Mouse (Mus musculus) heart, embryonic 14.5 days (tissue): ENCODE results near the gene Cdc42bpg. TPM values are rescaled to one million over a fixed set of nuclear protein-coding genes. Genes with fewer than 3 reads are reported as not detected.
"Not testable (repeated sequence)": the region's sequence is repeated elsewhere in the genome, so short reads cannot be mapped to it uniquely, and the experiment has no call there.

ENCODE experiments used
- ATAC-seq: fragments of 200-750 bp; cut with Nextera tagmentation; 2 replicates; pipeline ENCODE4 v1.8.0; 2017; ENCODE audit warnings: low read depth, moderate TSS enrichment; ENCODE audit not compliant: insufficient number of reproducible peaks, insufficient read depth, low FRiP score
- H3K27ac ChIP-seq, 2 experiments: fragments of 200-500 bp in 1 of 2; fragments of 300-500 bp in 1 of 2; sonication (generic) in 1 of 2; replicated peaks in 1 of 2; 2 replicates each; pipeline ENCODE4 v1.5.1; 2012 to 2014; ENCODE audit warnings: low read depth in 2 of 2, low read length in 2 of 2, control low read depth in 1 of 2, mild to moderate bottlenecking in 1 of 2, mixed read lengths in 1 of 2; ENCODE audit not compliant: control insufficient read depth in 1 of 2, insufficient read depth in 1 of 2
- H3K27me3 ChIP-seq: fragments of 300-500 bp; sonication (generic); 2 replicates; pipeline ENCODE4 v1.6.1; 2014; ENCODE audit warnings: mild to moderate bottlenecking, low read length, control low read depth; ENCODE audit not compliant: control insufficient read depth, insufficient read depth
- H3K36me3 ChIP-seq: fragments of 300-500 bp; sonication (generic); 2 replicates; pipeline ENCODE4 v1.6.1; 2014; ENCODE audit warnings: mild to moderate bottlenecking, control low read depth, low read length, mixed read lengths; ENCODE audit not compliant: control insufficient read depth, insufficient read depth
- H3K4me1 ChIP-seq, 2 experiments: fragments of 200-500 bp in 1 of 2; fragments of 300-500 bp in 1 of 2; sonication (generic) in 1 of 2; 2 replicates each; pipeline ENCODE4 v1.6.1; 2012 to 2014; ENCODE audit warnings: low read length in 2 of 2, control low read depth in 1 of 2, mixed read lengths in 1 of 2; ENCODE audit not compliant: control insufficient read depth in 2 of 2, insufficient read depth in 2 of 2
- H3K4me2 ChIP-seq: fragments of 300-500 bp; sonication (generic); 2 replicates; pipeline ENCODE4 v1.6.1; 2014; ENCODE audit warnings: mild to moderate bottlenecking, low read length
- H3K4me3 ChIP-seq, 2 experiments: fragments of 200-500 bp in 1 of 2; fragments of 300-500 bp in 1 of 2; sonication (generic) in 1 of 2; 2 replicates each; pipeline ENCODE4 v1.5.1; 2012 to 2014; ENCODE audit warnings: low read length in 2 of 2, mild to moderate bottlenecking in 2 of 2, control low read depth in 1 of 2, low read depth in 1 of 2, moderate library complexity in 1 of 2; ENCODE audit not compliant: control insufficient read depth in 1 of 2, insufficient read depth in 1 of 2
- H3K9ac ChIP-seq: fragments of 300-500 bp; sonication (generic); 2 replicates; pipeline ENCODE4 v1.6.1; 2014; ENCODE audit warnings: mild to moderate bottlenecking, low read length
- H3K9me3 ChIP-seq: fragments of 300-500 bp; sonication (generic); 2 replicates; pipeline ENCODE4 v1.6.1; 2016; ENCODE audit warnings: low read length, control low read depth; ENCODE audit not compliant: control insufficient read depth
- WGBS: fragments of 180-500 bp; shearing (Covaris S2); extraction: QIAGEN DNeasy Blood & Tissue Kit; methylation state at CpG from one replicate; pipeline ENCODE4 v1.1.7; 2014; 5-methylcytosine and 5-hydroxymethylcytosine counted together
- polyA plus RNA-seq: library from polyadenylated mRNA; unstranded; fragments of >200 nt; fragmentation: Nextera tagmentation; extraction: Ambion mirVana; gene quantifications from 2 replicates; pipeline ENCODE4 v1.2.1, GENCODE M21; 2014

Cdc42bpg gene
- polyA plus RNA-seq, 1 experiment from 2014 or later = 0.78 TPM

DNA sequence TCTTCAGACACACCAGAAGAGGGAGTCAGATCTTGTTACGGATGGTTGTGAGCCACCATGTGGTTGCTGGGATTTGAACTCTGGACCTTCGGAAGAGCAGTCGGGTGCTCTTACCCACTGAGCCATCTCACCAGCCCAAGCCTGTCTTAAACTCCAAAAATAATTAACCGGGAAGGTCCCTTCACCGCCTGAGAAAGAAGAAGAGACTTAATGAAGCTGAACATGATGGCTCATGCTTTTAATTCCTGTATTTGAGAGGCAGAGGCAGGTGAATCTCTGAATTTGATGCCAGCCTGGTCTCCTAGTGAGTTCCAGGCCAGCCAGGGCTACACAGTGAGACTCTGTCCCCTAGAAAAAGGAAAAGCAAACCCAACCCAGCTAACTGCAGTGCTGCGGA lies 15.5 kb upstream of the Cdc42bpg start:
- Histone ChIP-seq H3K27ac (peak overlapping the region in 1 of 2 experiments; percentile 64; a peak in 2 of 4 replicates), H3K36me3 (peaks cover 47% of the 10 kb centered on the region), H3K4me2 (peak overlapping the region; percentile 11; the same call in 1 of the 2 replicates), H3K4me1 (peaks cover 26 to 32% of the 10 kb centered on the region in 2 experiments)
- H3K9ac ChIP-seq, H3K27me3 ChIP-seq, H3K4me3 ChIP-seq, H3K9me3 ChIP-seq, ATAC-seq: not testable (repeated sequence)
- WGBS = 90% methylated on average over 5 of the region's 6 CpGs

DNA sequence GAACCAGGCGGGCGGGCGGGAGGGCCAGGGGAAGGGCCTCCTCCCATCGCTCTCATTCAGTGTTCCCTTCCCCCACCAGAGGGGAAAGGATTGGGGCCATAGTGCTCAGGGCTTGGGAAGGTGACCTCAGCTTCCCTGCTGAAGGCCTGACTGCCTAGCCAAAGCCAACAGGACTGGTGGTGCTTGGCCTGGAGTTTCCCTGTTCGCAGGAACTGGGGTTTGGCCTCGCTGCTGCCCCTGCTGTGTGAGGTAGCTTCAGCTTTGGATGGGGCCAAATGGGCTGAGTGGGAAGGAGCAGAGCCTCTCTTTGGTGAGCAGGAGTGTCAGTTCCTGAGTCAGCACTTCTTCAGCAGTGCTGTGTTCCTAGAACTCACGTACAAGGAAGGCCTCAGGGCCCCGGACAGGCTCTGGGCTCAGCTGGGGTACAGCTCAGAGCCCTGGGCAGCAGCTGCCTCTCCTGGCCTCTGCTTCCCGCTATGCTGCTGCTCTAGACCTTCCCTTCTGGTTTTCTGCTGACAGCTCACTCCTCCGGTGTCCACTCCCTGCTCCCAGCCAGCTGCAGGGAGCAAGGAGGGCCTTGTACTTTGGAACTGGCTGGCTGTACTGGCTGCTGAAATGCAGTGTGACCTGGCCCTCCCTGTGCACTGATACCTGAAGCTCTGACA lies 15.0 kb upstream of the Cdc42bpg start:
- Histone ChIP-seq H3K4me2 (peak overlapping the region; percentile 11; the same call in 1 of the 2 replicates), H3K4me1 (peaks cover 20 to 26% of the 10 kb centered on the region in 2 experiments), H3K9ac (no peak overlapping the region), H3K9me3 (no peaks in the 10 kb centered on the region), H3K36me3 (peaks cover 52% of the 10 kb centered on the region), H3K27me3 (no peaks in the 10 kb centered on the region), H3K4me3 (no peak overlapping the region), H3K27ac (peak overlapping the region; percentile 50 to 64)
- ATAC-seq = no peak; the same call in 1 of the 2 replicates
- 54% methylated on average over 10 of the region's 10 CpGs for WGBS

DNA sequence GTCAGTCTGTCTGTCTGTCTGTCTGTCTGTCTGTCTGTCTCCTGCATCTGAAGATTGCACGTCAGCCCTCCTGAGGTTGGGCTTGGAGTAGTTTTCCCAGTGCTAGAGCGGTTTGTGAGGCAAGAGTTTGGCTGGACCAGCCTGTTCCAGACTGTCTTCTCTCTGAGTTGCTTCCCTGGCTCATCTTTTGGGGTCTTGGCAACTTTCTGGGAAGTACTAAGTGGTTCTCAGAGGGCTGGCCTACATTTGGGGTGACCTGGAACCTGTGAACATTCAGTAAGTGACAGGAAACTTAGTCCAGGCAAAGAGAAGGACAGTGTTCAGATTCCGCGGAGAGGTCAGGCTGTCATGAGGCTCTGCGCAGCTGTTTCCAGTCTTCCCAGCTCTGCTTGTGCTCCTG lies 14.0 kb upstream of the Cdc42bpg start:
- no peak overlapping the region for H3K4me3 ChIP-seq
- H3K9me3 ChIP-seq = no peaks in the 10 kb centered on the region
- no peak overlapping the region for H3K4me2 ChIP-seq
- WGBS = 85% methylated on average over 5 of the region's 5 CpGs
- H3K36me3 ChIP-seq = peaks cover 54% of the 10 kb centered on the region
- no peaks in the 10 kb centered on the region for H3K27me3 ChIP-seq
- peaks cover 12 to 17% of the 10 kb centered on the region in 2 experiments; a peak in 3 of 4 replicates for H3K4me1 ChIP-seq
- H3K27ac ChIP-seq = no peak overlapping the region
- no peak overlapping the region for H3K9ac ChIP-seq
- ATAC-seq = no peak

DNA sequence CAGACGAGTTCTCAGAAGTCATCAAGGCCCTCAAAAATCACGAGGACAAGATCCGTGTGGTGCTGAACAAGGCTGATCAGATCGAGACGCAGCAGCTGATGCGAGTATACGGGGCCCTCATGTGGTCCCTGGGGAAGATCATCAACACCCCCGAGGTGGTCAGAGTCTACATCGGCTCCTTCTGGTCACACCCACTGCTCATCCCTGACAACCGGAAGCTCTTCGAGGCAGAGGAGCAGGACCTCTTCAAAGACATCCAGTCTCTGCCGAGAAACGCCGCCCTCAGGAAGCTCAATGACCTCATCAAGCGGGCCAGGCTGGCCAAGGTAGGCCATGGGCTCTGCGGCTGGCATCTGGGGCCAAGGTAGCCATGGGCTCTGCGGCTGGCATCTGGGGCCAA lies 12.0 kb upstream of the Cdc42bpg start:
- 87% methylated on average over 17 of the region's 17 CpGs for WGBS
- peaks cover 74% of the 10 kb centered on the region for H3K36me3 ChIP-seq

DNA sequence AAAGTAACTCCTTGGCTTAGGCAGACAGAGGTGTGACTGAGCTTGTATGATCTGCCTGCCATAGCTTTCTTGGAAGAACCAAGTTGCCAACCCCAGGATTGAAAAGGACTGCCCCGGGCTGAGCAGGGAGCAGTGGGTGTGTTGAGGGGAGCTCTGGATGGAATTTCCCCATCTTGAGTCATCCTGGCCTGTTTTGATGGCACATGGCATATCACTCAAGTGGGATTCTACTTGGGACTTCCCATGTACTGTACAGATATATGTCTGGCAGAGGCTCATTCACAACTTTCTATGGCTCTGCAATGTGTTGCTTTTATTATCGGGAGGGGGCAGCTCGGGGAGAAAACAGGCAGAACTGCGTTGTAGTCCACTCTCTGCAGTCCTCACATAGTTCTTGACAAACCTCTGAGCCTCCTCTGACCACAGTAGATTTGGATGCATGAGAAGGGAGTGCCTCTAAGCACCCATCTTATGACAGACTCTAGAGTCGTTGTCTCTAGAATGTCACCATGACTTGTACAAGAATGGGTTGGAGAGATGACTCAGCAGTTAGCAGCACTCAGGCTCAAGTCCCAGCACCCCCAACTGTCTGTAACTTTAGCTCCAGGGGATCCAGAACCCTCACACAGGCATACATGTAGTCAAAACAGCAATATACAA lies 9.6 kb upstream of the Cdc42bpg start:
- Histone ChIP-seq H3K9ac (no peak overlapping the region), H3K9me3 (no peaks in the 10 kb centered on the region), H3K4me2 (no peak overlapping the region), H3K36me3 (peaks cover 73% of the 10 kb centered on the region), H3K4me1 (peaks cover 0 to 5% of the 10 kb centered on the region in 2 experiments; a peak in 3 of 4 replicates), H3K27ac (no peak overlapping the region), H3K27me3 (no peaks in the 10 kb centered on the region), H3K4me3 (no peak overlapping the region)
- no peak for ATAC-seq
- WGBS = 81% methylated on average over 5 of the region's 5 CpGs

More for the DNA sequence above, 12.0 kb upstream of the Cdc42bpg start:
- no peaks in the 10 kb centered on the region for H3K27me3 ChIP-seq
- no peaks in the 10 kb centered on the region for H3K9me3 ChIP-seq
- H3K9ac ChIP-seq = no peak overlapping the region
- H3K4me3 ChIP-seq = no peak overlapping the region
- H3K4me1 ChIP-seq = peaks cover 6 to 10% of the 10 kb centered on the region in 2 experiments
- ATAC-seq = no peak
- no peak overlapping the region for H3K4me2 ChIP-seq
- no peak overlapping the region for H3K27ac ChIP-seq

DNA sequence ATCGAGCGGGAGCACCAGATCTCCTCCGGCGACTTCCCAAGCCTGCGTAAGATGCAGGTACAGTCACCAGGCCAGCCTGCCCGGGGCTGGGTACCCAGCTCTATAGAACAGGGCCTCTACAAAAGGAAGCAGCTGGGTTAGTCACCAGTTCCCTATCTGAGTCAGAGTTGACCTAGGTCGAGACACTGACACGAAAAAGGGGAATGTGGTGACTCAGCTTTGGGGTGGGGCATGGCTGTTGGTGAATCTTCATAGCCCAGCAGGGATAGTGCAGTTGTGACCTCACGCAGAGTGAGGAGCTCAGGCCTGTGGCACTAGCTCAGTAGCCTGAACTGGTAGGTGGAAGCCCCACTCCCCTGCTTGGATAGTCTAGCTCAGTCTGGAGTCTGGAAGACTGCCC lies 8.6 kb upstream of the Cdc42bpg start:
- H3K4me1 ChIP-seq = peaks cover 0 to 5% of the 10 kb centered on the region in 2 experiments; a peak in 2 of 4 replicates
- H3K9me3 ChIP-seq = no peaks in the 10 kb centered on the region
- no peaks in the 10 kb centered on the region for H3K27me3 ChIP-seq
- H3K4me3 ChIP-seq = no peak overlapping the region
- H3K4me2 ChIP-seq = no peak overlapping the region
- ATAC-seq = no peak
- no peak overlapping the region for H3K9ac ChIP-seq
- H3K36me3 ChIP-seq = peaks cover 73% of the 10 kb centered on the region
- no peak overlapping the region for H3K27ac ChIP-seq
- 67% methylated on average over 9 of the region's 9 CpGs for WGBS

DNA sequence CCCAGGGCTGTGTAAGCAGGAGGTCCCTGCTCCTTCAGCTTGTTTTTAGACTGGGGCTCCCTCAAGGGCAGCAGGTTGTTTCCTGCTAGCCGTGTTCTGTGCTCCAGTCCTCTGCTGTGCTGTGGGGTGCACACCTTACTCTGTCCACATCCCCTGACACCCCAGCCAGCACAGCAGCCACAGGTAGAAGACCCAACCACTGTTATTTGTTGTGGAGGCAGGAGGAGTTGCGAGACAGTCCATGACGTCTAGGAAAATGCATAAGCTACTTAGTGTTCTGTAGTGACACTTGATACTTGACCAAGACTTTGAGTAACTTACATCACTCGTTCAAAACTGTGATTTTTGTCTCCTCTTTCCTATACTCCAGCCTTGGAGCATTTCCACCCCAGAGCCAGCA lies 7.3 kb upstream of the Cdc42bpg start:
- Histone ChIP-seq H3K27ac (peak overlapping the region; percentile 22 to 48; a peak in 1 of 4 replicates), H3K27me3 (no peaks in the 10 kb centered on the region), H3K9me3 (no peaks in the 10 kb centered on the region), H3K4me1 (peaks cover 0 to 5% of the 10 kb centered on the region in 2 experiments; a peak in 2 of 4 replicates), H3K9ac (no peak overlapping the region), H3K36me3 (peaks cover 64% of the 10 kb centered on the region), H3K4me2 (no peak overlapping the region), H3K4me3 (no peak overlapping the region)
- ATAC-seq = no peak
- WGBS = 75% methylated on average over 4 of the region's 4 CpGs
